Mouse (Mus musculus): ENCODE results near the gene Alx1. TPM values are rescaled to one million over a fixed set of nuclear protein-coding genes. Genes with fewer than 3 reads are reported as not detected.

The Alx1 gene
- not detected in 2 replicates for polyA plus RNA-seq (2015; fragmentation: Nextera tagmentation; extraction: Ambion mirVana)

DNA sequence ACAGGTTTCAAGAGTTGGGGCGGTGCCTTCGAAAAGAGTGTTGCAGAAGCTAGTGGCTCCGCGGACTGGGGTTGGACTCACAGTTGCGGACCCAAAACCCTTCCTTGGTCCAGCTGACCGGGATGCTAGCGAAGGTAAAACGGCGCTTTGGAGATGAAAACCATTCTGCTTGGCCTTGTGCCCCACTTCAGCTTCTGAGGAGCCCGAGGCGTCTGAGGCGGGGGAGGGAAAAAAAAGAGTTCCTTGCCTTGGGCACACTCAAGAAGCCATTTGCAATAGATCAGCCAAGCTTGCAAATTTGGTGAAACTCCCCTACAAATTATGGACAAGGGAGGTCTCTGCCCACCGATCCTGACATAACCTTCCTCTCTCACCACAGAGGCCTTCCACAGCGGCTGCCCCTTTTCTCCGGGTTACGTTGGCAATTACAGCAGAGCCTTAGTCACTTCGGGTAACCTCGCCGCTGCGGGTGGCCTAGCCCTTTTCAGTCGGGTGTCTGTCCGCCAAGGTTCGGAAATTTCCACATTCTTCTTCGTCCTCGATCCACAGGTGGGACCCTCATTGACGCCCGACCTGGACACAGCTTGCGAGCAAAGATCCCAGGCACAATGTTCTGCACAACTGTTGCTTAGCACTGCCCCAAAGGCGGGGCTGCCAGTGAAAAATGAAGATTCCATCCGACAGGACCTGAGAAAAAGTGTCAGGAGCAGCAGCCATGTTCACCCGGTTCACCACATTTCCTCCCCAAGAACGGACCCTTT, at the start of gene Alx1:
Alx1 (minus strand) TSS at position 486 of the 761 bp plus-strand sequence.
- Histone ChIP-seq H3K27me3 (replicated peaks; ENCODE audit: insufficient read depth, low read length) (peaks cover 49% of the 10 kb centered on the region), H3K36me3 (ENCODE audit: insufficient read depth, low read length) (no peaks in the 10 kb centered on the region), H3K9me3 (ENCODE audit: low read length) (no peaks in the 10 kb centered on the region), H3K4me1 (ENCODE audit: insufficient read depth, low read depth, low read length) (peaks cover 2% of the 10 kb centered on the region; the same call in 1 of the 2 replicates), H3K4me3 (ENCODE audit: low read depth, low read length) (no peak within 1 kb of the TSS), H3K27ac (ENCODE audit: low read length) (no peak within 1 kb of the TSS), H3K9ac (replicated peaks; ENCODE audit: low read depth) (no peak within 1 kb of the TSS), H3K4me2 (replicated peaks; ENCODE audit: low read depth, low read length) (0 out of 2 replicates have a peak within 1 kb of the TSS, but pooled peaks have one; percentile 61)
- TF ChIP-seq EP300 (IDR thresholded peaks at IDR 0.05): no peak
- no peak for TF ChIP-seq CTCF (IDR thresholded peaks at IDR 0.05)
- ATAC-seq: no peak
- DNase-seq (ENCODE audit: low spot score): no peak
- 5% methylated on average over 32 of the region's 32 CpGs for WGBS

DNA sequence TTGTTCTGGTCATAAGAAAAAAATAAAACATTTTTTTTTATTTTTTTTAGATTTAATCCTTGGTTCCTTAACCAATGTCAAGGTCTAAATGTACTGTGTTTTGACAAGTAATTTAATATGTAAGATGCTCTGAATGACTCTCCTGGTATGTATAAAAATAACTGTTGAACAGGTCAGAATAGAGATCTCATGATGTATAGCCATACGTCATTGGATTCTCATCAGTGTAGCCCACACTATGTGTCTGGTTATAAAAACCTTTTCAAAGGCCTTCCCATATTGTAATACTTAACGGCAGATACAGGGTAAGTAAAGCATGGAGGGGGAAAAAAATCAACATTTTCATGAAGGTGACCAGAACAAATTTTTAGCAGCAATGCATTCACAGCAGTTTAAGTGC, 19.6 kb upstream of the Alx1 start:
- H3K4me2 ChIP-seq (replicated peaks; ENCODE audit: low read depth, low read length): no peak overlapping the region
- WGBS: 87% methylated on average over 2 of the region's 2 CpGs
- no peaks in the 10 kb centered on the region for H3K36me3 ChIP-seq (ENCODE audit: insufficient read depth, low read length)
- H3K27ac ChIP-seq (ENCODE audit: low read length): no peak overlapping the region
- TF ChIP-seq CTCF (IDR thresholded peaks at IDR 0.05): no peak
- TF ChIP-seq EP300 (IDR thresholded peaks at IDR 0.05): no peak
- no peak for DNase-seq (ENCODE audit: low spot score)
- ATAC-seq: no peak
- H3K4me3 ChIP-seq (ENCODE audit: low read depth, low read length): no peak overlapping the region
- H3K9me3 ChIP-seq (ENCODE audit: low read length): no peaks in the 10 kb centered on the region
- H3K27me3 ChIP-seq (replicated peaks; ENCODE audit: insufficient read depth, low read length): no peaks in the 10 kb centered on the region
- H3K4me1 ChIP-seq (ENCODE audit: insufficient read depth, low read depth, low read length): no peaks in the 10 kb centered on the region
- no peak overlapping the region for H3K9ac ChIP-seq (replicated peaks; ENCODE audit: low read depth)

DNA sequence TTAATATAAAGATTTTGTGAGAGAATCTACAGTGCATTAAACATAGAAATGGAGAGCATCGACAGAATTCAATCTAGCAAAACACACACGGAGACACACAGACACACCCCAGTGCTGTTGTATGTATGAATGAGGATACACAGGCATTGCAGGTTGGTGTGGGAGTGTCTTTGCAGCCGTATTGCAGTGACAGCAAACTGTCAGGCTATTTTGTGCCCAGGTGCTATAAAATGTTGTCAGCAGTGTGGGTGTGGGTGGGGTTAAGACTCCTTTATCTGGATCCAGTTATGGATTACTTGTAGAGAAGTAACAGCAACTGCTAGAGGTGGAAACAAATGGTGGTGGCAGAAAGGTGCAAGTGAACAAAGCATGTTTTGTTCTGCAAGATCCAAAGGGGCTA, 16.6 kb upstream of the Alx1 start:
- DNase-seq (ENCODE audit: low spot score): no peak
- H3K4me1 ChIP-seq (ENCODE audit: insufficient read depth, low read depth, low read length): no peaks in the 10 kb centered on the region
- H3K27me3 ChIP-seq (replicated peaks; ENCODE audit: insufficient read depth, low read length): no peaks in the 10 kb centered on the region
- TF ChIP-seq CTCF (IDR thresholded peaks at IDR 0.05): no peak
- TF ChIP-seq EP300 (IDR thresholded peaks at IDR 0.05): no peak
- no peak for ATAC-seq
- H3K4me3 ChIP-seq (ENCODE audit: low read depth, low read length): no peak overlapping the region
- H3K27ac ChIP-seq (ENCODE audit: low read length): no peak overlapping the region
- H3K4me2 ChIP-seq (replicated peaks; ENCODE audit: low read depth, low read length): no peak overlapping the region
- H3K9ac ChIP-seq (replicated peaks; ENCODE audit: low read depth): no peak overlapping the region
- no peaks in the 10 kb centered on the region for H3K9me3 ChIP-seq (ENCODE audit: low read length)
- H3K36me3 ChIP-seq (ENCODE audit: insufficient read depth, low read length): no peaks in the 10 kb centered on the region
- WGBS: 64% methylated on average over 3 of the region's 3 CpGs

DNA sequence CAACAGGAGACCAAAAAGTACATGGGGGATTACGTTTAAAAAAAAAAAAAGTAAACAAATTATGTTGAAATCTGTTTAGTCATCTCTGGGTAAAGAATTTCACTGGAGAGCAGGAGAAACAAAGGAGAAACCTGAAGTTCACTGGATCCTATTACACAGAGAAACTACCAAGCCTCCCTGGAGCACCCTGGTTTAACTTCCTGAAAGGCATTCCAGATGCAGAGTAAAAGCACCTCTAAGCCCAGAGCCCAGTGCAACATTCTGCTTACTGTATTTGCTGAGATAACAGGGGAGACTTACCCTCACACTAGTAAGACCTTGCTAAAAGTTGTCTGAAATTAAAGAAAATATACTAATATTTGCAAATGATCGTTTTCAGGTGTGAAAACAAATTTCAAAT, 15.0 kb upstream of the Alx1 start:
- DNase-seq (ENCODE audit: low spot score): no peak
- Histone ChIP-seq H3K4me1 (ENCODE audit: insufficient read depth, low read depth, low read length) (no peaks in the 10 kb centered on the region), H3K27me3 (replicated peaks; ENCODE audit: insufficient read depth, low read length) (no peaks in the 10 kb centered on the region), H3K4me2 (replicated peaks; ENCODE audit: low read depth, low read length) (no peak overlapping the region), H3K9ac (replicated peaks; ENCODE audit: low read depth) (no peak overlapping the region), H3K27ac (ENCODE audit: low read length) (no peak overlapping the region), H3K36me3 (ENCODE audit: insufficient read depth, low read length) (no peaks in the 10 kb centered on the region), H3K9me3 (ENCODE audit: low read length) (no peaks in the 10 kb centered on the region), H3K4me3 (ENCODE audit: low read depth, low read length) (no peak overlapping the region)
- WGBS: 35% methylated on average over 2 of the region's 2 CpGs
- TF ChIP-seq CTCF (IDR thresholded peaks at IDR 0.05) (no peak), EP300 (IDR thresholded peaks at IDR 0.05) (no peak)
- ATAC-seq: no peak

DNA sequence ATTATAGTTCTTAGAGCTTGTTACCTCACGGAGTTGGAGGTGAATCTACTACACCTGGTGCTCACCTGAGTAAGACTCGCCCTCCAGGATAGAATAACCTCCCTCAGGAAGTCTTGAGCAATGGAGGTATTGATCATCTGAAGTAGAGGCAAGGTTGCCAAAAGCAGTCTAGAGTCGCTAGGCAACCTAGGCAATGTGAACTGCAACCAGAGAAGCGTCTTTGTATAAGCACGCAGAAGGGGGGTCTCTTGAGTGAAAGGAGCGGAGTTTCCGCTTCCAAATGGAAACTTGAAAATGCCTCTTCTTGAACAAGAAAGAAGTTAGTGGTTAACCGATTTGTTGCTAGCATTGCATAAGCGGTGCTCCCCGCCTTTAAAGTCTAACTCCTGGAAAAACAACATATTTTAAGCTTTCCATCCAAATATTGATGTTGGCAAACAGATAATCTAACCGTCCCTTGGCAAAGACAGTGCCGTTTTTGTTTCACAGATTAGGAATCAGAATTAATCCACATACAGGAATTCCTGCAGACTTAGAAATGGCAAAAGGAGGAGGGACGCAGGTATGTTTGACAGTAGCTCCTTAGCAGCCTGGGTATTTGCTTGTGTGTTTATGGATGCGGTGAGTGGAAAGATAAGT, 5.1 kb upstream of the Alx1 start:
- Histone ChIP-seq H3K4me3 (ENCODE audit: low read depth, low read length) (no peak overlapping the region), H3K4me2 (replicated peaks; ENCODE audit: low read depth, low read length) (no peak overlapping the region), H3K4me1 (ENCODE audit: insufficient read depth, low read depth, low read length) (no peaks in the 10 kb centered on the region), H3K27me3 (replicated peaks; ENCODE audit: insufficient read depth, low read length) (peaks cover 34% of the 10 kb centered on the region), H3K9ac (replicated peaks; ENCODE audit: low read depth) (no peak overlapping the region), H3K36me3 (ENCODE audit: insufficient read depth, low read length) (no peaks in the 10 kb centered on the region), H3K9me3 (ENCODE audit: low read length) (no peaks in the 10 kb centered on the region), H3K27ac (ENCODE audit: low read length) (no peak overlapping the region)
- DNase-seq (ENCODE audit: low spot score): no peak
- WGBS: 4% methylated on average over 14 of the region's 14 CpGs
- ATAC-seq: no peak
- no peak for TF ChIP-seq EP300 (IDR thresholded peaks at IDR 0.05)
- TF ChIP-seq CTCF (IDR thresholded peaks at IDR 0.05): no peak

DNA sequence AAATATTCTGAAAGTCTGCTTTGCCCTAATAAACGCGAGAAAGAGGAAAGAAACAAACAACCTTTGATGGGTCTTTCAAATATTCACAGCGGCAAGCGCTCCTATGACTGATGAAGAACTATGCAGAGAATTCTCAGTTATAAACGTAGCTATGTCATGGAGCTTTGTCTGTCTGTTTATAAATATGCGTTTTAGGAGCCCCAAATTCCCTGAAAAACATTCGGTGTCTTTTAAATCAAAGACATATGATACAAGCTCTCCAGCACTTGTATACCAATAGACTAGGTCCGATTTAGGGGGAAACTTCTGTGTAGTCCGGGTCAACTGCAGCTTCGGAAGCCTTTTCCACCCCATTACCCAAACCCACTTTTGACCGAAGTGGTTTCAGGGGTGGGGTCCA, 916 bp upstream of the Alx1 start:
- WGBS: 6% methylated on average over 11 of the region's 11 CpGs
- Histone ChIP-seq H3K4me3 (ENCODE audit: low read depth, low read length) (no peak overlapping the region), H3K9me3 (ENCODE audit: low read length) (no peaks in the 10 kb centered on the region), H3K4me2 (replicated peaks; ENCODE audit: low read depth, low read length) (no peak overlapping the region), H3K27ac (ENCODE audit: low read length) (no peak overlapping the region), H3K4me1 (ENCODE audit: insufficient read depth, low read depth, low read length) (peaks cover 2% of the 10 kb centered on the region; the same call in 1 of the 2 replicates), H3K27me3 (replicated peaks; ENCODE audit: insufficient read depth, low read length) (peaks cover 48% of the 10 kb centered on the region), H3K36me3 (ENCODE audit: insufficient read depth, low read length) (no peaks in the 10 kb centered on the region), H3K9ac (replicated peaks; ENCODE audit: low read depth) (no peak overlapping the region)
- DNase-seq (ENCODE audit: low spot score): no peak
- TF ChIP-seq EP300 (IDR thresholded peaks at IDR 0.05) (no peak), CTCF (IDR thresholded peaks at IDR 0.05) (no peak)
- ATAC-seq: no peak

All from lung, postnatal 0 days (tissue).